In the genomic region with DNA sequence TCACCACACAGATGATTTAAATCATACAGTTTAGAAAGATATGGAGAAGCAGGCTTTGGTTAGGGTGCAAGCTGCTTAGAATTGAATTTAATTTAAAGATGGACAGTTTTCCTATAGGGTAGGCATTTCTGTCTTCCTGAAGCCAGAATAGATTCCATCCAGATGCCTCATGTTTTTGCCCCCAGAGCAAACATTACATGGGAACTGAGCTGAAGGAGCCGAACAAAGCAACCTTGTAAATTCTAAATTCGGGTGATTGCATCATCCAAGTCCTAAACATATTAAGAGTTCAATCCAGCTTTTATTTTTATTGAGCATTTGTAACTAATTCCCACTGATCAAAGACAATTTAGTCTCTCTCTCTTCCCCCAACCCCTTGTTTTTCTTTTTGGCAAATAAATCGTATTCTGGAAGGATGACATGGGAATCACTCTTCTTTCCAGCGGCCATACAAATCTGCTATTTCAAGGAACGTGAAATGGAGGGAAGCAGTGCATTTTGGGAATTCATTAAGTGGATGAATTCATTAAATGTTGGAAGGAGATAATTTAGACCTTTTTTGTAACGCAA, we compare ENCODE assay signal across 21 mouse cellular contexts.
DNase-seq lines count a peak whose midpoint lies in the region; ATAC-seq and TF ChIP-seq lines count a peak whose summit lies in the region.
"Had no signal": no experiment of that assay in that cellular context is flagged by ENCODE, and none has a peak within 500 bp of the region (broad histone marks: within the 10 kb centered on the region; RNA-seq: fewer than 3 reads in every experiment).

No protein-coding gene starts in this region.

- WGBS in embryonic facial prominence, embryonic 11.5 days: 71% methylated on average over 6 of the region's 6 CpGs
- 71% methylated on average over 6 of the region's 6 CpGs for WGBS in embryonic facial prominence, embryonic 10.5 days
- 73% methylated on average over 6 of the region's 6 CpGs for WGBS in midbrain, embryonic 14.5 days
- 64% methylated on average over 6 of the region's 6 CpGs for WGBS in midbrain, embryonic 15.5 days
- 16% methylated on average over 6 of the region's 6 CpGs for WGBS in forebrain, embryonic 14.5 days
- 21% methylated on average over 6 of the region's 6 CpGs for WGBS in forebrain, postnatal 0 days

- no peak overlapping the region for H3K4me3 ChIP-seq in embryonic facial prominence, embryonic 11.5 days (ENCODE audit: low read depth, low read length)
- H3K4me3 ChIP-seq in embryonic facial prominence, embryonic 10.5 days: no peak overlapping the region
- no peak overlapping the region for H3K4me3 ChIP-seq in midbrain, embryonic 14.5 days (replicated peaks; ENCODE audit: low read depth, low read length)
- H3K4me3 ChIP-seq in midbrain, embryonic 15.5 days: no peak overlapping the region
- no peak overlapping the region for H3K4me3 ChIP-seq in forebrain, embryonic 14.5 days (ENCODE audit: low read depth, low read length)
- no peak overlapping the region for H3K4me3 ChIP-seq in forebrain, postnatal 0 days (ENCODE audit: low read depth, low read length)
- H3K4me3 ChIP-seq: embryonic facial prominence, embryonic 15.5 days; hindbrain, embryonic 12.5 days; hindbrain, embryonic 15.5 days had no signal

- no peaks in the 10 kb centered on the region for H3K9me3 ChIP-seq in embryonic facial prominence, embryonic 11.5 days (replicated peaks; ENCODE audit: control insufficient read depth, low read length)
- no peaks in the 10 kb centered on the region for H3K9me3 ChIP-seq in embryonic facial prominence, embryonic 10.5 days
- no peaks in the 10 kb centered on the region for H3K9me3 ChIP-seq in midbrain, embryonic 14.5 days (ENCODE audit: control insufficient read depth, low read length)
- H3K9me3 ChIP-seq in midbrain, embryonic 15.5 days: no peaks in the 10 kb centered on the region
- no peaks in the 10 kb centered on the region for H3K9me3 ChIP-seq in forebrain, embryonic 14.5 days (replicated peaks; ENCODE audit: control insufficient read depth, low read length)
- no peaks in the 10 kb centered on the region for H3K9me3 ChIP-seq in forebrain, postnatal 0 days (ENCODE audit: low read length)
- H3K9me3 ChIP-seq: embryonic facial prominence, embryonic 15.5 days; hindbrain, embryonic 12.5 days; hindbrain, embryonic 15.5 days had no signal

- no peak for ATAC-seq in embryonic facial prominence, embryonic 11.5 days (replicated peaks; ENCODE audit: insufficient number of reproducible peaks, low FRiP score, low TSS enrichment, low read depth)
- ATAC-seq in midbrain, embryonic 14.5 days (ENCODE audit: low FRiP score, low TSS enrichment): no peak
- no peak for ATAC-seq in midbrain, embryonic 15.5 days (replicated peaks)
- peak; percentile 40 for ATAC-seq in forebrain, embryonic 14.5 days
- no peak; the same call in 1 of the 2 replicates for ATAC-seq in forebrain, postnatal 0 days
- ATAC-seq: activated CD4-positive, CD25-positive, alpha-beta regulatory T cell, adult 4 months; intestine, postnatal 0 days had no signal

- H3K9ac ChIP-seq in embryonic facial prominence, embryonic 11.5 days (replicated peaks; ENCODE audit: low read length): no peak overlapping the region
- H3K9ac ChIP-seq in midbrain, embryonic 14.5 days (replicated peaks; ENCODE audit: low read length): no peak overlapping the region
- no peak overlapping the region for H3K9ac ChIP-seq in midbrain, embryonic 15.5 days
- no peak overlapping the region for H3K9ac ChIP-seq in forebrain, embryonic 14.5 days (ENCODE audit: low read length)
- no peak overlapping the region for H3K9ac ChIP-seq in forebrain, postnatal 0 days
- H3K9ac ChIP-seq: embryonic facial prominence, embryonic 15.5 days; hindbrain, embryonic 12.5 days; hindbrain, embryonic 15.5 days had no signal

- no peaks in the 10 kb centered on the region for H3K36me3 ChIP-seq in embryonic facial prominence, embryonic 11.5 days (replicated peaks; ENCODE audit: control insufficient read depth, insufficient read depth, low read depth, low read length)
- H3K36me3 ChIP-seq in embryonic facial prominence, embryonic 10.5 days (replicated peaks): no peaks in the 10 kb centered on the region
- no peaks in the 10 kb centered on the region for H3K36me3 ChIP-seq in midbrain, embryonic 14.5 days (ENCODE audit: control insufficient read depth, insufficient read depth, low read length)
- no peaks in the 10 kb centered on the region for H3K36me3 ChIP-seq in midbrain, embryonic 15.5 days (replicated peaks)
- H3K36me3 ChIP-seq in forebrain, embryonic 14.5 days (ENCODE audit: control insufficient read depth, insufficient read depth, low read length): no peaks in the 10 kb centered on the region
- no peaks in the 10 kb centered on the region for H3K36me3 ChIP-seq in forebrain, postnatal 0 days (ENCODE audit: insufficient read depth)
- H3K36me3 ChIP-seq: embryonic facial prominence, embryonic 15.5 days; hindbrain, embryonic 12.5 days; hindbrain, embryonic 15.5 days had no signal

- H3K4me2 ChIP-seq in embryonic facial prominence, embryonic 11.5 days (ENCODE audit: low read depth, low read length): no peak overlapping the region
- H3K4me2 ChIP-seq in midbrain, embryonic 14.5 days (ENCODE audit: low read length): no peak overlapping the region
- H3K4me2 ChIP-seq in midbrain, embryonic 15.5 days: no peak overlapping the region
- no peak overlapping the region for H3K4me2 ChIP-seq in forebrain, embryonic 14.5 days (ENCODE audit: low read length)
- no peak overlapping the region for H3K4me2 ChIP-seq in forebrain, postnatal 0 days (ENCODE audit: low read depth)
- H3K4me2 ChIP-seq: embryonic facial prominence, embryonic 15.5 days; heart, embryonic 11.5 days; hindbrain, embryonic 12.5 days; hindbrain, embryonic 15.5 days had no signal

- H3K27ac ChIP-seq in embryonic facial prominence, embryonic 11.5 days (replicated peaks; ENCODE audit: low read depth, low read length): no peak overlapping the region
- no peak overlapping the region for H3K27ac ChIP-seq in embryonic facial prominence, embryonic 10.5 days (replicated peaks)
- H3K27ac ChIP-seq in midbrain, embryonic 14.5 days (replicated peaks; ENCODE audit: low read depth, low read length): no peak overlapping the region
- H3K27ac ChIP-seq in midbrain, embryonic 15.5 days: no peak overlapping the region
- no peak overlapping the region for H3K27ac ChIP-seq in forebrain, embryonic 14.5 days (ENCODE audit: low read depth, low read length)
- H3K27ac ChIP-seq in forebrain, postnatal 0 days (ENCODE audit: low read depth, low read length): no peak overlapping the region
- H3K27ac ChIP-seq: embryonic facial prominence, embryonic 15.5 days; hindbrain, embryonic 12.5 days; hindbrain, embryonic 15.5 days had no signal

- H3K27me3 ChIP-seq in embryonic facial prominence, embryonic 11.5 days (ENCODE audit: control insufficient read depth, insufficient read depth, low read length): no peaks in the 10 kb centered on the region
- H3K27me3 ChIP-seq in embryonic facial prominence, embryonic 10.5 days (replicated peaks; ENCODE audit: low read depth, poor library complexity, severe bottlenecking): no peaks in the 10 kb centered on the region
- 0 out of 2 replicates have a peak, but pooled peaks cover 2% of the 10 kb centered on the region for H3K27me3 ChIP-seq in midbrain, embryonic 14.5 days (ENCODE audit: control insufficient read depth, insufficient read depth, low read length)
- no peaks in the 10 kb centered on the region for H3K27me3 ChIP-seq in midbrain, embryonic 15.5 days (replicated peaks)
- H3K27me3 ChIP-seq in forebrain, embryonic 14.5 days (replicated peaks; ENCODE audit: control insufficient read depth, insufficient read depth, low read length): no peaks in the 10 kb centered on the region
- no peaks in the 10 kb centered on the region for H3K27me3 ChIP-seq in forebrain, postnatal 0 days (ENCODE audit: insufficient read depth, low read length)
- H3K27me3 ChIP-seq: embryonic facial prominence, embryonic 15.5 days; hindbrain, embryonic 12.5 days; hindbrain, embryonic 15.5 days had no signal

- no peak for TF ChIP-seq CTCF in forebrain, postnatal 0 days (IDR thresholded peaks at IDR 0.05; ENCODE audit: low read depth)

- no peaks in the 10 kb centered on the region for H3K4me1 ChIP-seq in embryonic facial prominence, embryonic 11.5 days (ENCODE audit: control insufficient read depth, insufficient read depth, low read length)
- H3K4me1 ChIP-seq in embryonic facial prominence, embryonic 10.5 days: peaks cover 13% of the 10 kb centered on the region
- peaks cover 8% of the 10 kb centered on the region; the same call in 1 of the 2 replicates for H3K4me1 ChIP-seq in midbrain, embryonic 14.5 days (ENCODE audit: control insufficient read depth, insufficient read depth, low read length)
- H3K4me1 ChIP-seq in midbrain, embryonic 15.5 days: peaks cover 7% of the 10 kb centered on the region; the same call in 1 of the 2 replicates
- peaks cover 12% of the 10 kb centered on the region for H3K4me1 ChIP-seq in forebrain, embryonic 14.5 days (ENCODE audit: control insufficient read depth, insufficient read depth, low read length)
- no peaks in the 10 kb centered on the region for H3K4me1 ChIP-seq in forebrain, postnatal 0 days (ENCODE audit: insufficient read depth)
- H3K4me1 ChIP-seq: embryonic facial prominence, embryonic 15.5 days had no signal

- peak; percentile 62 for DNase-seq in embryonic facial prominence, embryonic 11.5 days (ENCODE audit: low spot score)
- no peak for DNase-seq in embryonic facial prominence, embryonic 10.5 days (ENCODE audit: low spot score)
- peak; percentile 22 for DNase-seq in midbrain, embryonic 14.5 days
- peak; percentile 86 for DNase-seq in forebrain, embryonic 14.5 days (ENCODE audit: low spot score)
- DNase-seq in forebrain, postnatal 0 days: peak; percentile 24
- DNase-seq in layer of hippocampus, adult 11-12 months (ENCODE audit: low spot score): no peak
- DNase-seq in adrenal gland, postnatal 36 days: no peak
- DNase-seq: adrenal gland, postnatal 14 days; cerebellum, adult 2 months; cerebellum, adult 9-11 months; cerebellum, postnatal 25 days; gastrocnemius, postnatal 10 days; gastrocnemius, postnatal 36 days; kidney, adult 2 months had no signal

Comparison
In these comparisons a context has a peak if more than half of its experiments do, and no peak if none do; other contexts are left out.
1. DNase-seq: peak in embryonic facial prominence, embryonic 11.5 days (single experiment), midbrain, embryonic 14.5 days (single experiment), forebrain, embryonic 14.5 days (single experiment) and forebrain, postnatal 0 days (single experiment); none in embryonic facial prominence, embryonic 10.5 days (single experiment), layer of hippocampus, adult 11-12 months (single experiment) and adrenal gland, postnatal 36 days (0 of 2).